Mouse (Mus musculus) embryonic fibroblast, embryonic 13.5 days (primary cell): ENCODE results near the gene Gm29776.

Experiments
- CTCF ChIP-seq: IDR thresholded peaks from 2 replicates; pipeline ENCODE4 v1.5.1; 2011; ENCODE audit warnings: mild to moderate bottlenecking, control low read depth, low read length, moderate library complexity, borderline replicate concordance; ENCODE audit not compliant: insufficient read depth
- POLR2A ChIP-seq: IDR thresholded peaks from 2 replicates; pipeline ENCODE4 v1.6.1; 2011; ENCODE audit warnings: low read depth, mild to moderate bottlenecking, control low read depth, low read length, moderate library complexity

DNA sequence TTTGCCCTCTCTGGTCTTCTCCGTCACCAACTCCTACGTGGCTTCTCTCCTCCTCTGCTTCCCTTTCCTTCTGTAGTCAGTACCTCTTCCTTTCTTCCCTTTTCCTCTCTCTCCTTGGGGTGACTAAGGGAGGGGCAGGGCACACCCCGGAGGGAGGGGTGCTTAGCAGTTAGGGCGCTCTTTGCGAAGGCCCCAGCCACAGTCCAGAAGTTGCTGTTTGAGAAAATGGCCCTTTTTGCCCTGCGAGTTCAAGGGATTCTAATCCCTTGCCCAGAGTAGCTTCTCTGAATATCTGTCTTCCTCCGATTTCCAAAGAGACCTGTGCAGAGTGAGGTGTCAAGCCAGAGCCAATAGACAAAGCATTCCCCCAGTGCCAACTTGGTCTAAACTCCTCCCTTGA, 13.4 kb upstream of the Gm29776 start, which contains the start of gene Cebpe:
- no peak for TF ChIP-seq CTCF
- TF ChIP-seq POLR2A: no peak
